Mouse (Mus musculus): Measurements from ENCODE around the gene Nap1l4. TPM values are rescaled to one million over a fixed set of nuclear protein-coding genes. Genes with fewer than 3 reads are reported as not detected.

Gene Nap1l4
- polyA plus RNA-seq (2012; ENCODE audit: insufficient read depth, insufficient read length, missing spikeins): 119 and 172 TPM in 2 replicates

GRCm38 (mm10) chr7:143548976-143549457, at the start of gene Nap1l4:
TSS of gene Nap1l4 (minus strand) at chr7:143549106.
- peak within 1 kb of the TSS; percentile 88 for H3K4me3 ChIP-seq (ENCODE audit: insufficient read depth, low read depth, low read length)
- H3K4me1 ChIP-seq (ENCODE audit: control insufficient read depth, insufficient read depth, insufficient read length, low read length): no peaks in the 10 kb centered on the region; the same call in 1 of the 2 replicates
- peak within 1 kb of the TSS; percentile 94 for H3K27ac ChIP-seq (replicated peaks; ENCODE audit: low read depth, low read length)

- no peak overlapping the region for H3K27ac ChIP-seq (replicated peaks; ENCODE audit: low read depth, low read length)
- H3K4me3 ChIP-seq (ENCODE audit: insufficient read depth, low read depth, low read length): no peak overlapping the region
- peaks cover 11% of the 10 kb centered on the region for H3K4me1 ChIP-seq (ENCODE audit: control insufficient read depth, insufficient read depth, insufficient read length, low read length)
Measured at GRCm38 (mm10) chr7:143594865-143595264, 46.0 kb upstream of the Nap1l4 start.

GRCm38 (mm10) chr7:143592255-143592654, 43.3 kb upstream of the Nap1l4 start:
- Histone ChIP-seq H3K4me1 (ENCODE audit: control insufficient read depth, insufficient read depth, insufficient read length, low read length) (no peaks in the 10 kb centered on the region), H3K27ac (replicated peaks; ENCODE audit: low read depth, low read length) (no peak overlapping the region), H3K4me3 (ENCODE audit: insufficient read depth, low read depth, low read length) (no peak overlapping the region)

GRCm38 (mm10) chr7:143588006-143588405, 39.1 kb upstream of the Nap1l4 start:
- no peaks in the 10 kb centered on the region for H3K4me1 ChIP-seq (ENCODE audit: control insufficient read depth, insufficient read depth, insufficient read length, low read length)
- H3K4me3 ChIP-seq (ENCODE audit: insufficient read depth, low read depth, low read length): no peak overlapping the region
- H3K27ac ChIP-seq (replicated peaks; ENCODE audit: low read depth, low read length): no peak overlapping the region

- Histone ChIP-seq H3K4me3 (ENCODE audit: insufficient read depth, low read depth, low read length) (no peak overlapping the region), H3K4me1 (ENCODE audit: control insufficient read depth, insufficient read depth, insufficient read length, low read length) (no peaks in the 10 kb centered on the region), H3K27ac (replicated peaks; ENCODE audit: low read depth, low read length) (no peak overlapping the region)
Measured at GRCm38 (mm10) chr7:143587586-143587985, 38.7 kb upstream of the Nap1l4 start.

GRCm38 (mm10) chr7:143583956-143584355, 35.0 kb upstream of the Nap1l4 start:
- no peak overlapping the region for H3K4me3 ChIP-seq (ENCODE audit: insufficient read depth, low read depth, low read length)
- H3K4me1 ChIP-seq (ENCODE audit: control insufficient read depth, insufficient read depth, insufficient read length, low read length): no peaks in the 10 kb centered on the region
- H3K27ac ChIP-seq (replicated peaks; ENCODE audit: low read depth, low read length): no peak overlapping the region

GRCm38 (mm10) chr7:143583025-143583424, 34.1 kb upstream of the Nap1l4 start:
- Histone ChIP-seq H3K27ac (replicated peaks; ENCODE audit: low read depth, low read length) (no peak overlapping the region), H3K4me3 (ENCODE audit: insufficient read depth, low read depth, low read length) (no peak overlapping the region), H3K4me1 (ENCODE audit: control insufficient read depth, insufficient read depth, insufficient read length, low read length) (no peaks in the 10 kb centered on the region)

- Histone ChIP-seq H3K4me3 (ENCODE audit: insufficient read depth, low read depth, low read length) (no peak overlapping the region), H3K27ac (replicated peaks; ENCODE audit: low read depth, low read length) (no peak overlapping the region), H3K4me1 (ENCODE audit: control insufficient read depth, insufficient read depth, insufficient read length, low read length) (no peaks in the 10 kb centered on the region)
Measured at GRCm38 (mm10) chr7:143575751-143576150, 26.8 kb upstream of the Nap1l4 start.

- H3K4me1 ChIP-seq (ENCODE audit: control insufficient read depth, insufficient read depth, insufficient read length, low read length): no peaks in the 10 kb centered on the region
- no peak overlapping the region for H3K27ac ChIP-seq (replicated peaks; ENCODE audit: low read depth, low read length)
- H3K4me3 ChIP-seq (ENCODE audit: insufficient read depth, low read depth, low read length): no peak overlapping the region
Measured at GRCm38 (mm10) chr7:143565648-143566039, 16.7 kb upstream of the Nap1l4 start.

- no peak overlapping the region for H3K27ac ChIP-seq (replicated peaks; ENCODE audit: low read depth, low read length)
- H3K4me1 ChIP-seq (ENCODE audit: control insufficient read depth, insufficient read depth, insufficient read length, low read length): no peaks in the 10 kb centered on the region
- no peak overlapping the region for H3K4me3 ChIP-seq (ENCODE audit: insufficient read depth, low read depth, low read length)
Measured at GRCm38 (mm10) chr7:143565015-143565647, 16.2 kb upstream of the Nap1l4 start.

- no peak overlapping the region for H3K4me3 ChIP-seq (ENCODE audit: insufficient read depth, low read depth, low read length)
- no peak overlapping the region for H3K27ac ChIP-seq (replicated peaks; ENCODE audit: low read depth, low read length)
- H3K4me1 ChIP-seq (ENCODE audit: control insufficient read depth, insufficient read depth, insufficient read length, low read length): no peaks in the 10 kb centered on the region
Measured at GRCm38 (mm10) chr7:143563787-143564186, 14.9 kb upstream of the Nap1l4 start.

GRCm38 (mm10) chr7:143557616-143558015, 8.7 kb upstream of the Nap1l4 start:
- Histone ChIP-seq H3K4me3 (ENCODE audit: insufficient read depth, low read depth, low read length) (no peak overlapping the region), H3K27ac (replicated peaks; ENCODE audit: low read depth, low read length) (no peak overlapping the region), H3K4me1 (ENCODE audit: control insufficient read depth, insufficient read depth, insufficient read length, low read length) (no peaks in the 10 kb centered on the region)

GRCm38 (mm10) chr7:143556964-143557610, 8.2 kb upstream of the Nap1l4 start:
- Histone ChIP-seq H3K4me1 (ENCODE audit: control insufficient read depth, insufficient read depth, insufficient read length, low read length) (no peaks in the 10 kb centered on the region), H3K4me3 (ENCODE audit: insufficient read depth, low read depth, low read length) (no peak overlapping the region), H3K27ac (replicated peaks; ENCODE audit: low read depth, low read length) (no peak overlapping the region)

- Histone ChIP-seq H3K4me3 (ENCODE audit: insufficient read depth, low read depth, low read length) (peak overlapping the region; percentile 75), H3K27ac (replicated peaks; ENCODE audit: low read depth, low read length) (peak overlapping the region; percentile 94), H3K4me1 (ENCODE audit: control insufficient read depth, insufficient read depth, insufficient read length, low read length) (no peaks in the 10 kb centered on the region; the same call in 1 of the 2 replicates)
Measured at GRCm38 (mm10) chr7:143549588-143550220, 798 bp upstream of the Nap1l4 start.

- Histone ChIP-seq H3K4me3 (ENCODE audit: insufficient read depth, low read depth, low read length) (peak overlapping the region; percentile 88), H3K27ac (replicated peaks; ENCODE audit: low read depth, low read length) (peak overlapping the region; percentile 92), H3K4me1 (ENCODE audit: control insufficient read depth, insufficient read depth, insufficient read length, low read length) (peaks cover 3% of the 10 kb centered on the region; the same call in 1 of the 2 replicates)
Measured at GRCm38 (mm10) chr7:143548231-143548961, 510 bp downstream of the Nap1l4 start.

Data from brown adipose tissue, adult 24 weeks (tissue).